Mouse (Mus musculus): ENCODE results near the gene P3h2.
A peak's percentile ranks its signal among the peaks of the same experiment; 100 is the strongest.

The P3h2 gene

DNA sequence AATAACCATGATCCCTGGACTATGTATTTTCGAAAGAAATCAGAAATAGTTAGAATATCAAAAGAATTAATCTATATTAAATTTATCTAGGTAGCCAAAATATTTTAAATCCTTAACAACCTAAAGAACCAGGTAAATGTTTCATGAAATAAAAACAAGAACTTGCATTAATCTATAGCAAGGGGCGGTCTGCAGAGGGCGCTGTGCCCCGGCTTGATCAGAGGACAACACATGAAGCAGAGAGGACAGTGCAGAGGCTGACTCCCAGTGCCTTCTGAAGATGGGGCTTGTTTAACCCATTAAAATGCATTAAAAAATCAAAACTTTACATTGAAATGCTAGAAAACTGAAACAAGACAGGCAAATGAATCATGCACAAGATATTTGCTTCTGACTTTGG is 121.9 kb downstream of the P3h2 start:
- no peak for DNase-seq (ENCODE audit: low spot score in 2 of 2)

DNA sequence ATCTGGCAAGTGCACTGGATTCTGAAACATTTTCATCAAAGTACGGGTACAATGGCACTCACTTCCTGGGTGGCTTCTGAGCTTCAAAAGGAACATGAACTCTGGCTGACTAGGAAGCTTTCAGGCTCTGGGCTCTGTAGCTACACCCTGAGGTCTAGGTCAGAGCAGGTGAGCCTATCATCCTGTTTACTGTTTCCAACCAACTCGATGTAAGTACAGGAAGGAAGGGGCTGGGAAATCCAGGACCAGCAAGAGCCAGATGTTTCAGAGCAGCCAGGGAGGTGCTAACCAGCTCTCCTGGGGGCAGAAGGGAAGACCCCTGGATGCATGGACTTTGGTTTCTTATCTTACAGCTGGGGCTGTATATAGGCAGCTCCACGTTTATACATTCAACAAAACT is 126.5 kb downstream of the P3h2 start:
- no peak for DNase-seq (ENCODE audit: low spot score in 2 of 2)

DNA sequence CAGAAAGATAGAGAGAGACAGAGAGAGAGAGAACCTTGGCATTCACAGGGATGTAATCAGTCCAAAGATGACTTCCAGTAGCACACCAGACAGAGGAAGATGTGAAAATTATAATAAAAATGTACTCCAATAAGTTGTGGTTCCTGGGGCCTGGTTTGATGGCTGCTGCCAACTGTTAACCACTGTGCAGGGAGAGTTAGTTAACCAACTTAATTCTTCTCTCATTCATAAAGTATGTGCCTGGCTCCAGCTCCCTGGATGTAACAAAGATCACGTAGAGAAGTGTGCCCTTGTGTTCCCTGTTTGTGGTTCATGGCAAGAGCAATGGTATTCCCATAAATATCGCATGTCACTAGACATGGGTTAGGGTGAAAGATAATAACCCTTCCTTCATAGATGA is 128.4 kb downstream of the P3h2 start:
- DNase-seq (ENCODE audit: low spot score in 2 of 2): no peak

DNA sequence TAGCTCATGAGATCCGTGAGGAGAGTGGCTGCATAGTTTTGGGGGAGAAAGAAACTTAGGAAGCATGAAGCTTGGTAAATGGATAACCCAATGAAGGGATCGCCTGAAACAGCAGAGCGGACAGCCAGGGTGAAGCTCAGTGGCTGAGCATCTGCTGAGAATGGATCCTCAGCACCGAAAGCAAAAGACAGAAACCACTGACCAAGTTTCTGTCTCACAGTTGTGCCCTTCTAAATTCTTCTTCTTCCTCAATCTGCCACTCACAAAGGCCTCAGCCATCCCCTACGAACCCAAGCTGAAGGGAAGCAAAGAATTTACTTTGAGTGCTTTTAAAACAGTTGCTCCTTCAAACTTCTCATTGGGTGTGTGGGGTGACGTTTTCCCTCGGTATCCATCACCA is 134.3 kb downstream of the P3h2 start:
- no peak for DNase-seq (ENCODE audit: low spot score in 2 of 2)

DNA sequence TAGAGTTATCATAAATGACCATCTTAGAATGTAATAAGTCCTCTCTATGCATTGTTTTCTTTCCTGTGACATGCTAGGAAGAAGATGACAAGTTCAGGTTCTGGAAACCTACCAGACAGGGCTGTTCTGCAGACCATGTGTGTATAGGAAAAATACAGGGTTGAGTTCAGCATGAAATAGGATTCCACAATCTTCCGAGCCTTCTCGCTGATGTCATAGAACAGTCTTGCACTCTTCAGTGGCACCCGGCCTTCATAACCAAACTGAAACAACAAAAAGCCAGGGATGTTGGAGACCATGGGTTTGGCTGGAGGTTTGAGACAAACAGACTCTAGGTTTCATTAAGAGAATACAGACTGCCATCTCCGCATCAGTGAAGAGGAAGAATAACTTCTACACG is 134.9 kb downstream of the P3h2 start:
- no peak for DNase-seq (ENCODE audit: low spot score in 2 of 2)

DNA sequence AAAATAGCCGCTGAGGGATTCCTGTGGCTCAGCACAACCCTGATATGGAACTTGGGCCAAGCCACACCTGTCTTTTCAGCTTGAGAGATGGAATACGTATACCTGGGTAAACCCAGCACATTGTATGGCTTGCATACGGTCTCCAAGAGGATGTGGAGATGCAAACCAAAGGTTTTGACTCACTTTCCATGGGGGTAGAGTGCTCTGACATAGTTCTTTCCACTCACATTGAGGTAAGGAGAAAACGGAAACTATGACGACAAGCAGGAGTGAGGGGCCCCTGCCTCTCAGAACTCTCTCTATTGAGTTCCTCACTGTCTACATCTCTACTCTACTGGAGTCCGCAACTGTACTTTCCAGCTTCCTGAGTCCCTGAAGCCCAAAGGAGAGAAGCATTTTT is 135.4 kb downstream of the P3h2 start:
- DNase-seq (ENCODE audit: low spot score in 2 of 2): no peak

DNA sequence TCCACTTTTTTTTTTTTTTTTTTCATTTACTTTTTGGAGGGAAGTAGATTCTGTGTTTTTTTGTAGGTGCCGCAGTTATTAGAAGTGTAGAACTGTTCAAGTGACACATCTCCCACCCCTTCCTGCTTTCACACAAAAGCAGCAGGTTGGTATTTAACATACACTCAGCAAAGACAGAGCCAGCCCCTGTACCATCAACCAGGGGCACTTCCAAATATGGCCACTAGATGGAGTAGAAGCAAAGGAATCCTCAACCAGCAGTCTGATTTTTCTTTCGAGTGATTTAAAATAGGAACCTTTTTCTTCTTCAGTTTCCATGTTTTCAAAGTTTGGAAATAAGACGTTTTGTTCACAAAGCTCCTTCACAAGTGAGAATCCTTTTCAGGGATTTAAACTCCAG is 138.3 kb downstream of the P3h2 start:
- DNase-seq (ENCODE audit: low spot score in 2 of 2): peak; percentile 17 to 56

DNA sequence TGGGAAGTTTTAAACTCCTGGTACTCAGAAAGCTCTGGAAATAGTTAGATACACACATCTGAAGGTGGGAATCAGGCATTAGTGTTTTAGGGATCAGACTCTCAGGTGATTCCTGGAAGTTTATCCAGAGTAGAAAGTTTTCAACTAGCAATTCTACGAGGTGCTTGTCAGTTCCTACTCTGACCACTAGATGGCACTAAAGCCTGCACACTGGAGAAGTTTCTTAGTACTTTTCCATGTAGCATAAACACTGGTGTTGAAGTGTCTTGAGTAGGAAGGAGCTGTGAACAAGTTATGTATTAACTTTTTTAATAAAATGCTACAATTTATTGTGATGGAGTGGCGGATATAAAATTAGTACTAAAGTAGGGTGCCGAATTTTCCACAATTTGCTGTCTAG is 141.7 kb downstream of the P3h2 start:
- DNase-seq (ENCODE audit: low spot score in 2 of 2): peak in 1 of 2 experiments; percentile 41

DNA sequence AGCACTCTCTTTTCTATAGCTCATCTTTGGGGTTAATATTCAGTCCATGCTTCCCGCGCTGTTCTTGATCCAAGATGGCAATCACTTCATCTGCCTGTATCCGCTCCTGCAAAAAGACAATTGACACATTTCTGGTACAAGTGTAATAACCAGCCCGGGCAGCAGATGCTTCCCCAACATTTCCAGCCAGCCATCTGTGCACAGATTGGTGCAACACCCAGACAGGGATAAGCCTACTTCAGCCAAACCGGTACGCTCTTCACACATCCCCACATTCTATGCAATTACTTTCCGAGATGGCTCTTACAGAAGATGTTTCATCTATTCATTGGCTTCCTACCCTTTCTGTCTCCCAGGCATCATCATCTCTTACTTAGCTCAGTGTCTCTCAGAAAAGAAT is 145.2 kb downstream of the P3h2 start:
- no peak for DNase-seq (ENCODE audit: low spot score in 2 of 2)

DNA sequence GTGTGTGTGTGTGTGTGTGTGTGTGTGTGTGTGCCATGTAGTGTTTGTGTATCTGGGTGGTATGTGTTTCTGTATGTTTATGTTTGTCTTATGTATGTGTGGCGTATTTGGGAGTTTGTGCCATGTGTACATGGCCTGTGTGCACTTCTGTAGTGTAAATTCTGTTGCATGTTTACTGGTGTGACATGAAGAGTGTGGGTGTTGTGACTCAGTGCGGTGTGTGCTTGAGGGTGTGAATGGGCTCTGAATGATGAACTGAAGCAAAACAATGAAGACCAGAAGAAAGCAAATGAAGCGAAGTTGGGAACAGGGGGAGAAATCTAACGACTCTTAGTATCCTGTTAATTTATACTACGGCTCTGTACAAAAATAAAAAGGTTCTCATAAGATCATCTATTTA is 145.7 kb downstream of the P3h2 start:
- no peak for DNase-seq (ENCODE audit: low spot score in 2 of 2)

DNA sequence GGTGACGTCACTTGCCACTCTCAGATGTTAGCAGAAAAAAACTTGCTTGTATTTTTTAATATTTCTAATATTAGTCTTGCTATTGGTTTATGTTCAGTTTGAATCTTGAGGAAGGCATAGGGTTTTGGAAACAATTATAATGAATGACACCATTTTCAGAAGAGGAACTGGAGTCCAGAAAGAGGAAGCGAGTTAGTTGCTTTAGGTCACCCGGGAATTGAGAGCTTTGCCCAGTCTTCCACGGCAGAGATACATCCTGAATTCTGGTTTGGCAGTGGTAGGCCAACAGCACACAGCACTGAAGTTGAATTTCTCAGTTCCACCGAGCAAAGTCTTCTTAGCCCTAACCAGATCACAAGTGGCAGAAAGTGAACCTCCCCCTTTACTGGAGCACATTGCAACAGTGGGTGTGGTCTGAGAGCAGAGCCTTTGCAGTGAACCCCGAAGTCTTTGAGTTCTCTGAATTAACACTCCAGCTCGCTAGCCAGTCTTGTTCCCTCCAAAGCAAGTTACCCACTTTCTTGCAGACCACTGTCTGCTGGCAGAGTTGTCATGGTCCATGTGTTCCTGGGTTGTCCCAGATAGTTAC is 146.8 kb downstream of the P3h2 start:
- peak in 1 of 2 experiments; percentile 21 for DNase-seq (ENCODE audit: low spot score in 2 of 2)

DNA sequence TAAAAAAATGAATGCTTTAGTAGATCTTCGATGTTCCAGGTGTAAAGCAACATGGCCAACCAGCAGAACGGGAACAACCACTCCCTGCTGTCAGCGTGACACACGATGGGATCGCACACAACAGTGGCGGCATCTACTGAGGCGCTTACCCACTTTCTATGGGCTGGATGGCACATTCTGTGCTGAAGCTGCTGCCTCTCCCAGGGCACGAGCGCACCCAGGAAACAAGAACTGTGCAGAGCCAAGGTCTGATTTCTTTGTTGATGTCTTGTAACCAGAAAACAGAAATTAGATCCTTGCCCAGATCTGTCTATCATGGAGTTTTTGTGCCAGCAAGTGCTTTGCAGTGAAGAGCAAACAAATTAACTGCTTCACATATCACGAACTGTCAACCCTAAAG is 147.4 kb downstream of the P3h2 start:
- DNase-seq (ENCODE audit: low spot score in 2 of 2): no peak

DNA sequence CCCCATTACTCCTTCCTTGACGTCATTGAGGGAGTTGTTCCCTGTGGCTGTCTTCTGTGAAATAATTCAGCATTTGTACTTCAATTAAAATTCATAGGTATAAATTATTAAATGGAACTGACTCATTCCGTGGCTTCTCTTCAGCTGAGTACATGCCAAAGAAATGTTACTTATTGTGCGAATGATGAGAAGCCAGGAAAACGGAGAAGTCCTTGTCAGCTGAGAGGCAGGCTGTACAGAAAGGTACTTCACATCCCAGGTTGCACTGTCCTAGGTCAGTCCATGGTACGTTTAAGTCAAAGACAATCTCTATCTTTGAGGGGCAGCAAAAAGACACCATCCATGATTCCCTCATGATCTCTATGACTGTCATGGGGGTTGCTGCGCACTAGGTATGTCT is 148.8 kb downstream of the P3h2 start:
- no peak for DNase-seq (ENCODE audit: low spot score in 2 of 2)

DNA sequence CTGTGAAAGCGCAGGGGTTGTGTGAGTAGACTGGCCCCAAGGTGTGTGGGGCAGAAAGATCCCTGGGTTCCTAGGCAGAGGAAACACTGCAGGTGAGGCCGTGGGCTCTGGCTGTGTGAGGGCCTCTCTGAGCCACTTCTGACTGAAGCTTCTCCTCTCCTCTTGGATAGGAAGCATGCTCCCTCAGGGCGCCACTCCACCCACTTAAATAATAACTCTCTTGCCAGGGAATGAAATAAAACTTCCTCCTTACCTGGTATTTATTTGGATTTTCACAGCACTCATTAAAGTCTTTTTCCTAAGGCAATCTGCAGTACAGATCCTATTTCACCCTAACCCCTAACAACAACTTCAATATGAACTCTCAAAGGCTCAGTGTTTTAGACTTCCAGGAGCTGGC is 151.0 kb downstream of the P3h2 start:
- no peak for DNase-seq (ENCODE audit: low spot score in 2 of 2)

DNA sequence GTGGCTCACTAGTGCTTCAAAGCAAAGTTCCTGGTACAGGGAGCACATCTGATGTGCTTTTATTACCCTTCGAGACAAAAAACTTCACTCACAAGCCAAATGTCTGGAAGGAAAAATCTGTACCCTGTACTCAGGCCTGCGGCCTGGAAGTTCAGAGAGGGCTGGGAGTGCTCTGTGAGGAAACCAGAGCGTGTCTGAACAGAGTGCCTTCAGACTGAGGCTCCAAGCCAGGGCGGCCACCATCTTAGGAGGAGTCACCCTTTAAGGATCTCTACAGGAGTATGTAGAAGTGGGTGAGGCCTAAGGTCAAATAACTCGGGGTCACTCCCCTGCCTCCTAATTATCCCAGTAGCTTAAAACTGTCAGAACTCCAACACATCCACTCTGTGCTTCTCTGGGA is 152.2 kb downstream of the P3h2 start:
- no peak for DNase-seq (ENCODE audit: low spot score in 2 of 2)

DNA sequence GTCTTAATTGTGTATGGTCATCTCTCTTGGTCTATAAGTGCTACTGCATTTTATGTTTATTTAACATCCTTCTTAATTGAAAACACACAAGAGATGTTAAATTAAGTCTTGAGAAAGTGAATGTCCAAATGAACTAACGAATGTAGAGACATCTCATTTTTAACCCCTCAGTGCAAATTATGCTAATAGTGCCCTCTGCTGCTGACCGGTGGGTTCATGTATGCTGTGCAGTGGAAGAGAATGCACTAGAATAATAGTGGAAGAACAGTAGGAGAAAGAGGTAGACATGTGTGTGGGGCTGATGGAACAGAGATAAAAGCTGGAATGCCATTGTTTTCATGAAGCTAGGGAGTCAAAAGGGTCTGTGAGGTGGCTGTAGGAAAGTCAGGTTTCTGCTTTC is 153.6 kb downstream of the P3h2 start:
- DNase-seq (ENCODE audit: low spot score in 2 of 2): no peak

DNA sequence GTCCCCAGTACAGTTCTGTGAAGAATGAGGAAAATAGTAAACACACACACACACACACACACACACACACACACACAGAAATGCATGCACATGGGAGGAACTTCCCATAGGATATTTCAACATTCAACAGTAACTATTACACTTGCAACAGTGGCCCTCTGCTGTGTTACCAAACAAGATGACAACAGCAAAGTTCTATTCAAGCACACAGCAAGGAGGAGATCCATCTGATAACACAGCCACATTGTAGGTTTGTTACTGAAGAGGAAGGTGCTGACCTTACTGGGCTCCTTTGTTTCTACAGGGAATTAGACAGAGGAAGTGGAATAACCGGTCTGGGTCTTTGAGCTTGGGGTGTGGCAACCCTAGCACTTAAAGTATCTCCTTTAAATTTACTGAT is 157.5 kb downstream of the P3h2 start:
- no peak for DNase-seq (ENCODE audit: low spot score in 2 of 2)

DNA sequence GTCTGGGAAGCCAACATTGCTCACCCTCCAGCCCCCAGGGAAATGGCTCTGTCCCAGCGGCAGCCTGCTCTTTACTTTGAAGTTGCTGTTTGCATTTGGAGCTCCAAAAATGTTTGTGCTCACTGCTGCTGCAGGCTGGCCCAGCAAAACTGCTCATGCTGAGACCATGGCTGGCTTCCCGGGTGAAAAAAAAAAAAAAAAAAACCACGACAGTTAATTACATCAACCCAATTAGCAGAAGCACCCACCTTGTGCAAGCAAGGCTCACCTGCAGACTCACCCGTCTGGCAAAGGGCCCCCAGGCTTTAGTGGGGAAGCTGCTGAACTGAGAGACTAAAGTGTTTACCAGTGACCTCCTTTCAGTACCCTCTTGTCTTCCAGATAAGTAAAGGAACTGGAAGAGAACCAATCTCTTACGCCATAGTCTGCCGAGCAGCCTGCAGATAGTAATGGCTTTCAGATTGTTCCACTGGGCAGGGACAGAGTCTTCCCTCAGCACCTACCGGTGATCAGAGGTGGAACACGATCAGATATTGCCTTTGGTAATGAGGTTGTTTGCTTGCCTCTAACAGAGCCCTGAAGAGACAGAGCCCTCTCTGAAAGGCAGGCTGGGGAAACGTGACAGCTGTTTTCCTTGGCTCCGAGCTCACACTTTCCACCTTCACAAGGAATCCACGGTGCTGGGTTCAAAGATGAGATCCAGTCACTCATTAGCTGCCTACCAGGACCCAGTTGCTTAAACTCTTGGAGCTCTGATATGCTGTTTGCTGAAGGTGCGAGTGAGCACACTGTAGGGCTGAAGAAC is 160.2 kb downstream of the P3h2 start:
- no peak for DNase-seq (ENCODE audit: low spot score in 2 of 2)

DNA sequence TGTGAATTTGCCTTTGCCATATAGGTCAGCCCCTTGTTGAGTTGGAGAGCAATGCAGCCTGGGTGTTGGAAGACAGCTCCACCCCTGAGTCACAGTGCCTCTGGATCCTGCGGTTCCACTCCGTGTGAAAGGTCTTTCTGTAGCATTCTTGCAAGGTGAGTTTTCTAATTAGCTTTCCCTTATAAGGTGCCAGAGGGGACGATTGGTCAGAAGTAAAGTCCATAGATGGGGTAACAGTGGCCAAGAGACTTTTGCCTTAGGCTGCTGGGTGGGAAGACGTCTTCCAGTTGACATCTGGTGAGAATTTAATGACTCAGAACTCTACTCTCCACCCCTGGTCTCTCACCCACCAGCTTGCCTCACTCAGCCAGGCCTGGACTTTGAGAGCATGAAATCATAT is 163.3 kb downstream of the P3h2 start:
- DNase-seq (ENCODE audit: low spot score in 2 of 2): no peak

DNA sequence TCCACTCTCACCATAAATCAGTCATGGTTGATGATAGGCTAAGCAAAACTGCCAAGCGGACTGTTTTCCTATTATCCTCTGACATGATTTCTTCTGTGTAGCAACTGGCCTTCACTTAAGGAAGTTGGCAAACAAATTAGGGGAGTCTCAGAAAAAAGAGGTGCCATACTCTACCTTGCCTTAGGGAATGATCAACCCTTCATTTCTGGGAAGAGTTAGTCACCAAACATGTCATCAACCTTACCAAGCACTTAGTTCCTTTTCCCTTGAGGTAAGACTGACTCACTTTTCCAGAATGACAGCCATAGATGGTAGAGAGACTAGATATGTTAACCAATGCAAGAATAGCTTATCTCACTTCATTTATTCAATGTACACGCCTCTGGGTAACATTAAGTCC is 171.4 kb downstream of the P3h2 start:
- no peak for DNase-seq (ENCODE audit: low spot score in 2 of 2)

DNA sequence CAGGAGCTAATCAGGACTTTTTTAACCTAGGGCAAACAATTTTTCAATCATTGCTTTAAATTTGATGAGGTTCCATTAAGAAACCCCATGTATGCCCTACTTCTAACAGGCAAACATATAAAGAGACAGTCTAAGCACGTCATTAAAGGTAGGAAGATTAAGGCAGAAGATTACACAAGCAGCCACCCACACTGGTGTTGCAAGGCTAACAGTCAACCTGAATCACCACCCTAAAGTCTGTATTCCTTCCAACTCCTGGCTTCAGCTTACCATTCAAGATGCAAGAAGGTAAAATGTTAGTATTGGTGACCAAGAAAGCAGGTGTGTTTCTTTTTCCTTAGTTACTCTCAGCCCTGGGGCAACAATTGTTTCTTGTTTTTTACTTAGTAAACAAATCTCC is 193.4 kb downstream of the P3h2 start:
- DNase-seq (ENCODE audit: low spot score in 2 of 2): no peak

Measured in spleen, postnatal 10 days (tissue).